Mouse (Mus musculus): Measurements from ENCODE around the gene Henmt1. TPM values are rescaled to one million over a fixed set of nuclear protein-coding genes. Genes with fewer than 3 reads are reported as not detected.

The Henmt1 gene
- polyA plus RNA-seq (2015; fragmentation: Nextera tagmentation; extraction: Ambion mirVana), result 0.37 and 0.45 TPM in 2 replicates

DNA sequence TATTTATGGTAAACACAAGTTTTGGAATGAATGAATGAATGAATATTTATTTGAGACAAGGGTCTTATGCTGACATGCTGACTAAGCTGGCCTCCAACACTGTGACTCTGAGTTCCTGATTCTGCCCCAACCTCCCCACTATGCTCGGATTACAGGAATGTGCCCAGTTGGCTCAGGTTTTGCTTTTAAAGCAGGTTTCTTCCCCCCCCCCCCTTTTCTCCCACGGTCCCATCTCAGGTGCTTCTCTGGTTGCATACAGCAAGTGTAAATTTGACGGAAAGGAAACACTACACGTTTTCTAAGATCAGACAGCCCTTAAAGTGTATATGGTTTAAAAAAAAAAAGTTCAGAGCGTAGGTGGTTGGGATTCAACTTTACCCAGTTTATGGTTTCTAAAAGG lies at the start of gene Henmt1:
TSS of gene Henmt1 (plus strand) at position 301 of the 400 bp plus-strand sequence.
- 73% methylated on average over 5 of the region's 5 CpGs for whole genome bisulfite sequencing
- Histone ChIP-seq H3K9me3 (ENCODE audit: low read length) (peaks cover 12% of the 10 kb centered on the region), H3K27ac (ENCODE audit: low read length) (no peak within 1 kb of the TSS), H3K9ac (replicated peaks; ENCODE audit: low read length) (peak within 1 kb of the TSS; percentile 46; the same call in 1 of the 2 replicates), H3K4me3 (ENCODE audit: low read length) (peak within 1 kb of the TSS; percentile 36), H3K4me2 (replicated peaks; ENCODE audit: low read depth, low read length) (peak within 1 kb of the TSS; percentile 53), H3K4me1 (ENCODE audit: insufficient read depth, low read length) (no peaks in the 10 kb centered on the region), H3K27me3 (ENCODE audit: insufficient read depth, low read length) (no peaks in the 10 kb centered on the region), H3K36me3 (ENCODE audit: insufficient read depth, low read length) (no peaks in the 10 kb centered on the region)
- ATAC-seq (ENCODE audit: low FRiP score, low TSS enrichment), result no peak

DNA sequence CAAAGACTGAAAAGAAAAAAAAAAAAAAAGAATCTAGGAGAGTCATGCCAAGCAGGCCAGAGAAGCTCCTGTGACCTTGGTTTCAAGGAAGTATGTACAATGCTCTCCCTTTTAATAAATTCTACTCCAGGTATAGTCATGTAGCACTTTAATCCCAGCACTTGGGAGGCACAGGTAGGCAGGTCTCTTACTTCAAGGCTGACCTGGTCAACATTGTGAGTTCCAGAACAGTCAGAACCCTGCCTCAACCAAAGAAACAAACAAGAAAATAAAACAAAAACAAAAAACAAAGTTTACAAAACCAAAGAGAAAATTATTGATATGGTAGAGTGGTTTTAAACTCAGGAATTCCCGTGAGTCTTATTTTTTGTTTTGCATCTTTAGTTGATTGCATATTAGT lies 49.8 kb upstream of the Henmt1 start, which contains the start of gene Fndc7:
TSS of gene Fndc7 (minus strand) at position 101 of the 400 bp plus-strand sequence.
- H3K4me2 ChIP-seq (replicated peaks; ENCODE audit: low read depth, low read length), result no peak within 1 kb of the TSS
- H3K4me1 ChIP-seq (ENCODE audit: insufficient read depth, low read length), result no peaks in the 10 kb centered on the region
- H3K27me3 ChIP-seq (ENCODE audit: insufficient read depth, low read length), result no peaks in the 10 kb centered on the region
- no peak within 1 kb of the TSS for H3K9ac ChIP-seq (replicated peaks; ENCODE audit: low read length)
- no peak within 1 kb of the TSS for H3K27ac ChIP-seq (ENCODE audit: low read length)
- no peak for ATAC-seq (ENCODE audit: low FRiP score, low TSS enrichment)
- no peak within 1 kb of the TSS for H3K4me3 ChIP-seq (ENCODE audit: low read length)
- 93% methylated on average over 1 of the region's 1 CpGs for WGBS
- no peaks in the 10 kb centered on the region for H3K9me3 ChIP-seq (ENCODE audit: low read length)
- no peaks in the 10 kb centered on the region for H3K36me3 ChIP-seq (ENCODE audit: insufficient read depth, low read length)

DNA sequence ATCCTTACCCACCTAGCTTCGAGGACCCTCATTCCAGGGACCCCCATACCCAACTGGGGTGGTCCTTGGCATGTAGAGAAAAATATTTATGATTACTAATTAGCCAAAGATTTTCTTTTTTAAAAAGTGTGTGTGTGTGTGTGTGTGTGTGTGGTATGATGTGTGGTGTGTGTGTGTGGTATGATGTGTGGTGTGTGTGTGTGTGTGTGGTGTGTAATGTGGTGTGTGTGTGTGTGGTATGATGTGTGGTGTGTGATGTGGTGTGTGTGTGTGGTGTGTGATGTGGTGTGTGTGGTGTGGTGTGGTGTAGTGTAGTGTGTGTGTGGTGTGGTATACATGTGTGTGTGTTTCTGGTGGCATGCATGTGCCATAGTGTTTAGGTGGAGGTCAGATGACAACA lies 47.6 kb upstream of the Henmt1 start:
- H3K9me3 ChIP-seq (ENCODE audit: low read length), result no peaks in the 10 kb centered on the region

DNA sequence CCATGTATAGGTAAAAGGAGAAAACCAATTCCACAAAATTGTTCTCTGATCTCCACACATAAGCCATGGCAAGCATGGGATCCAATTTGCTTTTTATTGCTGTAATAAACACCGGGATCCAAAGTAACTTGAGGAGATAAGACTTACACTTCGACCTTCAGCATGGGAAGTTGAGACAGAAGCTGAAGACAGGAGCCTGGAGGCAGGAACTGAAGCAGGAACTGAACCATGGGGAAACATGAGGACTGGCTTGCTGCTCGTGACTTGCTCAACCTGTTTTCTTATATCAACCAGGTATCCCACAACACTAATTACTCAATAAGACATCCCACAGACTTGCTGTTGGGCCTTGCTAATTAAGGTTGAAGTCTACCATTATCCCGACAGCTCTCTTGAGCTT lies 46.8 kb upstream of the Henmt1 start:
- no peak overlapping the region for H3K9ac ChIP-seq (replicated peaks; ENCODE audit: low read length)
- ATAC-seq (ENCODE audit: low FRiP score, low TSS enrichment), result no peak

More for the DNA sequence above, 47.6 kb upstream of the Henmt1 start:
- 81% methylated on average over 1 of the region's 1 CpGs for WGBS
- Histone ChIP-seq H3K27ac (ENCODE audit: low read length) (no peak overlapping the region), H3K9ac (replicated peaks; ENCODE audit: low read length) (no peak overlapping the region), H3K27me3 (ENCODE audit: insufficient read depth, low read length) (no peaks in the 10 kb centered on the region), H3K4me3 (ENCODE audit: low read length) (no peak overlapping the region), H3K4me2 (replicated peaks; ENCODE audit: low read depth, low read length) (no peak overlapping the region), H3K4me1 (ENCODE audit: insufficient read depth, low read length) (no peaks in the 10 kb centered on the region), H3K36me3 (ENCODE audit: insufficient read depth, low read length) (no peaks in the 10 kb centered on the region)
- ATAC-seq (ENCODE audit: low FRiP score, low TSS enrichment), result no peak

DNA sequence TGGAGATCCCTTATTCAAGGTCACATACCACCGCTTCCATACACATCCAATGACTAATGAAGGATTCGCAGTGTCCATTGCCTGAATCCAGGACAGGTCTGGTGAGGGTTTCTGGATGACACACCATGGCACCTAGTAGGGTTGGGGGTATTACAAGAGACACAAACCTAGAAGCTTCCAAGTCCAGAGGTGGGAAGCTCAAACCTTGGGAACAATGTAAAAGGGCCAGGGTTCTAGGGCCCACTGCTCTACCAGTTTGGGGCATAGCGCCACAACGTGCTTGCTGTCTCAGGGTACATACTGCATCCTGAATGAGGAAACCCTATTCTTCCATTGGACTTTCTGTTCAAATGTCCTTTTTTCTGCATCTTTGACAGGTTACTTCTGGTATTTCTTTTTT lies 41.0 kb upstream of the Henmt1 start:
- no peaks in the 10 kb centered on the region for H3K27me3 ChIP-seq (ENCODE audit: insufficient read depth, low read length)
- no peak for ATAC-seq (ENCODE audit: low FRiP score, low TSS enrichment)
- H3K4me2 ChIP-seq (replicated peaks; ENCODE audit: low read depth, low read length), result no peak overlapping the region
- no peak overlapping the region for H3K4me3 ChIP-seq (ENCODE audit: low read length)
- WGBS, result 90% methylated on average over 4 of the region's 4 CpGs
- H3K4me1 ChIP-seq (ENCODE audit: insufficient read depth, low read length), result no peaks in the 10 kb centered on the region
- H3K36me3 ChIP-seq (ENCODE audit: insufficient read depth, low read length), result peaks cover 12% of the 10 kb centered on the region
- no peaks in the 10 kb centered on the region for H3K9me3 ChIP-seq (ENCODE audit: low read length)
- no peak overlapping the region for H3K9ac ChIP-seq (replicated peaks; ENCODE audit: low read length)
- no peak overlapping the region for H3K27ac ChIP-seq (ENCODE audit: low read length)

More for the DNA sequence above, 46.8 kb upstream of the Henmt1 start:
- WGBS, result 43% methylated on average over 4 of the region's 4 CpGs
- Histone ChIP-seq H3K4me1 (ENCODE audit: insufficient read depth, low read length) (no peaks in the 10 kb centered on the region), H3K27ac (ENCODE audit: low read length) (no peak overlapping the region), H3K4me2 (replicated peaks; ENCODE audit: low read depth, low read length) (no peak overlapping the region), H3K9me3 (ENCODE audit: low read length) (no peaks in the 10 kb centered on the region), H3K27me3 (ENCODE audit: insufficient read depth, low read length) (no peaks in the 10 kb centered on the region), H3K4me3 (ENCODE audit: low read length) (no peak overlapping the region), H3K36me3 (ENCODE audit: insufficient read depth, low read length) (no peaks in the 10 kb centered on the region)

DNA sequence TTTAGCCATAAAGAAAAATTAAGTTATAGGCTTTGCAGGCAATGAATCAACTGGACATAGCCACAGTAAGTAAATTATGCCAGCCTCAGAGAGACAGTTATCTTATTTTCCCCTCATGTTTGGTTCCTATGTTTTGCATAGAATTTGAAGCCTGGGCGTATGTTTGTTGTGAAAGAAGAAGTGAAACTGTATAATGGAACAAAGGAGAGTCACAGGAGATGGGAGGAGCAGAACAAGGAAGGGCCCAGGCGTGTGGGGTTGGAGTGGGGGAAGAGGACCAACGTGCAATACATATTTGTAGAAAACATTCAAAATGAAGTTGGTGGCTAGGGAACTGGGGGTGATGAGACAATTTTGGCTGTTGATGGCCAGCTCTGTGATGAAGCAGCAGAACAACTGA lies 39.5 kb upstream of the Henmt1 start:
- Histone ChIP-seq H3K4me3 (ENCODE audit: low read length) (no peak overlapping the region), H3K4me2 (replicated peaks; ENCODE audit: low read depth, low read length) (no peak overlapping the region), H3K27me3 (ENCODE audit: insufficient read depth, low read length) (no peaks in the 10 kb centered on the region), H3K36me3 (ENCODE audit: insufficient read depth, low read length) (peaks cover 27% of the 10 kb centered on the region), H3K9me3 (ENCODE audit: low read length) (no peaks in the 10 kb centered on the region), H3K9ac (replicated peaks; ENCODE audit: low read length) (no peak overlapping the region), H3K4me1 (ENCODE audit: insufficient read depth, low read length) (no peaks in the 10 kb centered on the region), H3K27ac (ENCODE audit: low read length) (no peak overlapping the region)
- 95% methylated on average over 3 of the region's 3 CpGs for WGBS
- ATAC-seq (ENCODE audit: low FRiP score, low TSS enrichment), result no peak

DNA sequence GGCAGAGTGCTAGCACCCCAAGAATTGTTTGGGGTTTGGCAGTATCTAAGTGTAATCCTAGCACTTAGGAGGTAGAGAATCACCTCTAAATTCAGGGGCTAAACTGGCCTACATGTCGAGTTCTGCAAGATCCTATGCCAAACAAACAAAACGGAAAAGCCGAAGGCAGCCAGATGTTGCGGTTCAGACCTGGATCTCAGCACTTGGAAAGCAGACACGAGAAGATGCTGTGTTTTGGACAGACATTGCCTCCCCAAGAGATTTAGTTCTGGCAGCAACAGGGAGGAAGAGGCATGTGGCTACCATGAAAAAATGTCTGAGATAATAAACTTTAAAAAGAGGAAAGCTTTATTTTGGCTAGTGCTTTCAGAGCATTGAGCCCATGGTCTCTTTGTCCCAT lies 39.0 kb upstream of the Henmt1 start:
- no peaks in the 10 kb centered on the region for H3K4me1 ChIP-seq (ENCODE audit: insufficient read depth, low read length)
- ATAC-seq (ENCODE audit: low FRiP score, low TSS enrichment), result no peak
- H3K9ac ChIP-seq (replicated peaks; ENCODE audit: low read length), result no peak overlapping the region
- no peaks in the 10 kb centered on the region for H3K9me3 ChIP-seq (ENCODE audit: low read length)
- WGBS, result 77% methylated on average over 5 of the region's 5 CpGs
- H3K4me2 ChIP-seq (replicated peaks; ENCODE audit: low read depth, low read length), result no peak overlapping the region
- no peak overlapping the region for H3K4me3 ChIP-seq (ENCODE audit: low read length)
- no peak overlapping the region for H3K27ac ChIP-seq (ENCODE audit: low read length)
- H3K27me3 ChIP-seq (ENCODE audit: insufficient read depth, low read length), result no peaks in the 10 kb centered on the region
- peaks cover 31% of the 10 kb centered on the region for H3K36me3 ChIP-seq (ENCODE audit: insufficient read depth, low read length)

DNA sequence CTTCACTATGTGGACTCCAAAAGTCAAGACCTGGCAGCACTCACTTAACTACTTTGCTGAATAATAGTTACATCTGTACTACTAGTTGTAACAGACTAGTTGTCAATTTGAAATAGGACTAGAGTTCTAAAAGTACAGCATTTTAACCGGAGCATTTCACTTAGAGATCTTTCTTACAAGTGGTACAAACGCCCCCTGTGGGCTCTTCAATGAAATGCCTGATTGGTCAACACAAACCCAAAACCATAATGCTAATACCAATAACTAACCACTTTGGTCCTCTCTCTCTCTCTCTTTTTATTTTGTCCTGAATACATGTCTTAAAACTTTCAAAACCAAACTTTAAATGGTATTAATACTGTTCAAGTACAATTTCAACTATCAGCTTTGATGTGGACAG lies 37.6 kb upstream of the Henmt1 start:
- no peak overlapping the region for H3K27ac ChIP-seq (ENCODE audit: low read length)
- peaks cover 41% of the 10 kb centered on the region for H3K36me3 ChIP-seq (ENCODE audit: insufficient read depth, low read length)

DNA sequence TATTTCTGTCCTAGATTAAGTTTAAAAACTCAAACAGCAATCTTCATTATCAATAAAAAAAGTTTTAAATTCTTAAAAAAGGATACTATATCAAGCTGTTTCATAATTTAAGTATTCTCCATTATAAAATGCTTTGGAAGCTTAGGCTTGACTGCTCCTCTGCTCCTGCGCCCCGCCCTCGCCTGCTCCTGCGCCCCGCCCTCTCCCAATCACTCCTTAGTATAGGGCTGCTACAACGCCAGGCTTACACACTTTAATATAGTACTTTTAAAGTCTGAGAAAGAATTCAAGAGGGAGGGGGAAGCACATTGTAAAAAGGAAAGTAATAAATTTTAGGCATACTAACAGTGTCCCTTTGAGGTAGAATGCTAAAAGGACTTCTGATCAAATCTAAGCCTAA lies 36.7 kb upstream of the Henmt1 start:
- H3K4me2 ChIP-seq (replicated peaks; ENCODE audit: low read depth, low read length), result no peak overlapping the region
- peaks cover 44% of the 10 kb centered on the region for H3K36me3 ChIP-seq (ENCODE audit: insufficient read depth, low read length)
- no peaks in the 10 kb centered on the region for H3K4me1 ChIP-seq (ENCODE audit: insufficient read depth, low read length)
- H3K9ac ChIP-seq (replicated peaks; ENCODE audit: low read length), result no peak overlapping the region
- no peak for ATAC-seq (ENCODE audit: low FRiP score, low TSS enrichment)
- H3K4me3 ChIP-seq (ENCODE audit: low read length), result no peak overlapping the region
- no peaks in the 10 kb centered on the region for H3K27me3 ChIP-seq (ENCODE audit: insufficient read depth, low read length)
- no peak overlapping the region for H3K27ac ChIP-seq (ENCODE audit: low read length)
- H3K9me3 ChIP-seq (ENCODE audit: low read length), result no peaks in the 10 kb centered on the region
- 97% methylated on average over 6 of the region's 6 CpGs for WGBS

More for the DNA sequence above, 37.6 kb upstream of the Henmt1 start:
- ATAC-seq (ENCODE audit: low FRiP score, low TSS enrichment), result no peak
- Histone ChIP-seq H3K4me1 (ENCODE audit: insufficient read depth, low read length) (no peaks in the 10 kb centered on the region), H3K9ac (replicated peaks; ENCODE audit: low read length) (no peak overlapping the region), H3K4me2 (replicated peaks; ENCODE audit: low read depth, low read length) (no peak overlapping the region), H3K27me3 (ENCODE audit: insufficient read depth, low read length) (no peaks in the 10 kb centered on the region), H3K9me3 (ENCODE audit: low read length) (no peaks in the 10 kb centered on the region), H3K4me3 (ENCODE audit: low read length) (no peak overlapping the region)
- 57% methylated on average over 2 of the region's 2 CpGs for WGBS

DNA sequence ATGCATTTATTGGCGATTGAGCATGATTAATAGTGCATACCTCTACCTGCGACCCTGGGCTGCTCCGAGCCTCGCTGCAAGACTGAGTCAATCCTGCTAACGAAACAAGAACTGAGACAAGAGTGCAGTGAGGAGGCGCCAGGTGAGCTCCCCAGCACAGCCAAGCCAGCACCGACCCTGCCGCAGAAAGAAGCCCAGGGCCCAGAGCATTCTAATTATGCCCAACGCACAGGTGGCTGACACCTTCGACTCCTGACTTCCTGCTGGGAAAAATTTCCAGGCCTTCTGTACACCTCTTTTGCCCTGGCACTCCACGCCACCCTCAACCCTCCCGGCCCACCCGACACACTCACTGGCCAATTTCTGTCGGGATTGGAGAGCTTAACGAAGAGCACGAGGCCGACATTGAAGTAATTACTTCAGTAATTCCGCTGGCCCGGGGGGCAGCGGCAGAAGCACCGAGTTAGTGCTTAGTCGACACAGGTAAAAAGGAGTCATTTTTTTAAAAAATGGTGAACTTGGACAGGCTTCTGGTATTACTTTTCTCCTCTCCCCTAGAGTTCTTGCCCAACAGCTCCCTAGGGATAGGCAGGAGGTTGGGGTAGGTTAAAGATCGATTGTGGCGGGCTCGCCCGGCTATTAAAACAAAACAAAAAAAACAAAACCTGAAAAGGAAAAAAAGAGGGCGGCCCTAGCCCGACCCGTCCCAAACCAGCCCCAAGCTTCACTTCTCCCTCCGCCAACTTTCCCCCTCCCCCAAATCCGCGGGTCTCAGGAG lies 29.2 kb upstream of the Henmt1 start:
- Histone ChIP-seq H3K4me2 (replicated peaks; ENCODE audit: low read depth, low read length) (peak overlapping the region; percentile 95), H3K4me3 (ENCODE audit: low read length) (peak overlapping the region; percentile 82), H3K27me3 (ENCODE audit: insufficient read depth, low read length) (no peaks in the 10 kb centered on the region), H3K27ac (ENCODE audit: low read length) (peak overlapping the region; percentile 100), H3K9ac (replicated peaks; ENCODE audit: low read length) (peak overlapping the region; percentile 93), H3K9me3 (ENCODE audit: low read length) (no peaks in the 10 kb centered on the region), H3K4me1 (ENCODE audit: insufficient read depth, low read length) (peaks cover 13% of the 10 kb centered on the region), H3K36me3 (ENCODE audit: insufficient read depth, low read length) (peaks cover 19% of the 10 kb centered on the region)
- no peak for ATAC-seq (ENCODE audit: low FRiP score, low TSS enrichment)
- WGBS, result under 1% methylated on average over 32 of the region's 32 CpGs

All from kidney, embryonic 16.5 days (tissue).